Mouse (Mus musculus): ENCODE measurements around the gene Cacnb4.

DNA sequence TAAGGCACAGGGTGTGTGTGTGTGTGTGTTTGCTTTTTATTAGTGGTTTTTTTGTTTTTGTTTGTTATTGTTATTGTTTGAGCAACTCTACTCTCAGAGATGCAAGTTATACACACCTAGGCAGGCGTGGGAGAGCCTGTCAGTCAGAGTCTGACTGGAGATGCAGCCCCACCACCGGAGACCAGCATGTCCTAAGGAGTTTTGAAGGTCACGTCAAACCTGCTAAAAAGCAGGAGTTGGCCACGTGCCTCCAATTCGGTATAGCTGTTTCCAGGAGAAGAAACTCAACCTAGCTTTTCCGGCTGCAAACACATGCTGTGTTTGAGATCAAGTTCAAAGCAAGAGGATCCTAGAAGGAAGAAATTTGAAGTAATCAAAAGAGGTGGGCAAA lies 277 bp upstream of the Cacnb4 start:
- TF ChIP-seq CTCF (IDR thresholded peaks at IDR 0.05) (no peak), POLR2A (IDR thresholded peaks at IDR 0.05; ENCODE audit: insufficient read depth, low read depth, low read length) (no peak), EP300 (IDR thresholded peaks at IDR 0.05; ENCODE audit: insufficient read depth, low read depth, low read length) (no peak)

Data from heart, adult 2 months (tissue).